Mouse (Mus musculus): ENCODE measurements at regions not wholly inside any gene's neighbourhood (a gene's known extent, or its start where the extent isn't known, plus 50 kb on each side); places are given as distances from the start of the nearest gene placed in this dataset.

DNA sequence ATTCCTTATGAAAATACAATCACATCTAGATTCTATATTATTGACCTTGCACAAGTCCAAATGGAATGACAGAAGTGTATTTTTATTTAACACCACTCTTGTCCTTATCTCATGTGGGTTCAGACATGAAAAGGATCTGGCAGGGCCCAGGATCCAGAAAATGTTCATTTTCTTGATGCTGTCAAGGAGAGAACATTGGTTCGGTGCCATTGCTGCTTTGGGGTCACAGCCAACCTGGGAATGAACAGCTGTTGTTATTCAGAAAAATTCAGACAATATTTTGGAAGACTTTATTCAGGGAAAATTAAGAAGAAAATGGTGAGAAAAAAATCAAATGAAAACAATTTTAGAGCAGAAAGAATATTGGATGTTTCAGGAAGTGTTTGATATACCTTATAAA is 590.0 kb downstream of the Iqcm start:
- DNase-seq = no peak

- peak; percentile 2 for DNase-seq
Measured at GRCm38 (mm10) chr8:76052003-76052402, 603.5 kb downstream of the Iqcm start.

DNA sequence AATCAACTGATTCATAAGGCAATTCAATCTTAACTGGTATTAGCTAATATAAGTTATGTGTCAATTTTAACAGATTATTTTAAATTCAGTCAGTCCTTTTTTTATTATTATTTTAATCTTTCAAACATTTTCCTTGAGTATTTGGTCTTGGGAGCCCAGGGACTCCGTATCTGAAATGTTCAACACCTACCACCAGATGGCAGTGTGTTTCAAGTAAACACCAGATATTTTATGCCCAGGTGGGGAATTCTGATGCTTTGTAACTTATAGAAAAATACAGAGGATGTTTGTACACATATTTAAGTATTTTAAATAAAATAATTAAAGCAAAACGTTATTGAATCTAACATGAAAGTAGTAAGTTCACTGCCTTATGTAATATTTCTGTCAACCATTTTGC is 619.2 kb downstream of the Iqcm start:
- DNase-seq = no peak

DNA sequence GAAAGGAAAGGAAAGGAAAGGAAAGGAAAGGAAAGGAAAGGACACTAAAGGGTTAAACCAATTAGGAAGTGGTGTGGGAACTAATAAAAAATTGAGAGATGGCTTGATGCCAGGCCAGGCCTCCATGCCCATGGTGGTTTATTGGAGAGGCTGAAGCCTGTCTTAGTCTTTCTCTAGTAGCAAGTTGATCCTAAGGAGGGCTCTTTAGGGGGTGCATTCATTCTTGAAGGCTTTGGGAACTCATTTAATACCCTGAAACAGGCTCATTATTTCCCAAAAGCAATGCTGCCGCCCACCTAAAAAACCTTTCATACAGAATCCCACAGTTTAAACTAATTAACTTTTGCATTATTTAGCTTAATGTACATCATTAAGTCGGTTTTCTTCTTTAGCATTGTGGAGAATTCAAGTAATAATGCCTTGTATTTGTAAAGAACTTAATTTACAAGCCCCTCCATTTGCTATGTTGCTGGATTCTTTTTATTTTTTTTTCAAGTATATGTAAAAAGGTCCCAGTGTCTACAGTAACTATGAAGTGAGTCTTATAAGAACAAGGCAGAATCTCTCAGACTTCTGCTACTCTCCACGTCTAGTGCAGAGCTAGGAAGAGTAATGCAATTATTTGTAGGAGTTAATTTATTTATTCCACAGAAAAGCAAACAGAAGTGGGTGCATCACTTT is 624.3 kb downstream of the Iqcm start:
- DNase-seq = no peak

DNA sequence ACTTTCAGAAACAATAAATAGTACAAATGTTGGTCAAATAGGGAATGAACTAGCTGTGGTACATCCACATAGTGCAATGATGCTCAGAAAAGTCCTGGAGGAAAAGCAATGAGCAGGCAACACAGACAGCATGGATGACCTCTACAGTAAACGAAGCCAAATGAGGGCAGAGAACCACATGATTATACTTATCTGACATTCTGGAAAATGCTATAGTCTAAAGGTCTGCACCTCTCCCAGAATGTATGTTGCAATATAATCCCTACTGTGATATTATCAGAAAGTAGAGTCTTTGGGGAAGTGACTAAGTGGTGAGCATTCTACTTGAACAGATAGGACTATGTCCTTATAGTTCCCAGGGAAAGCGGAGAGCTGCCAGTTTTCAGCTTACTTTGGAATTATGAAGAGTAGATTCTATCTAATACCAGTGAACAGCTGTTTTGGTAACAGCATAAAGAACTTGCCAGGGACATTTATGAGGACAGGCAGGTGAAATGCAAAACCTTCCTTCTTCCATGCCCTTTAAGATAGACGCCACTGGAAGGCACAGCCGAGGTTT is 672.2 kb downstream of the Iqcm start:
- no peak for DNase-seq

GRCm38 (mm10) chr8:76127486-76127885 is 679.0 kb downstream of the Iqcm start:
- DNase-seq = no peak

- no peak for DNase-seq
Measured at GRCm38 (mm10) chr8:76137219-76137618, 688.7 kb downstream of the Iqcm start.

- DNase-seq = no peak
Measured at GRCm38 (mm10) chr8:76148681-76149080, 700.2 kb downstream of the Iqcm start.

GRCm38 (mm10) chr8:76182520-76182919 is 716.7 kb upstream of the Nr3c2 start:
- no peak for DNase-seq

- no peak for DNase-seq
Measured at GRCm38 (mm10) chr8:76183836-76184235, 715.4 kb upstream of the Nr3c2 start.

DNA sequence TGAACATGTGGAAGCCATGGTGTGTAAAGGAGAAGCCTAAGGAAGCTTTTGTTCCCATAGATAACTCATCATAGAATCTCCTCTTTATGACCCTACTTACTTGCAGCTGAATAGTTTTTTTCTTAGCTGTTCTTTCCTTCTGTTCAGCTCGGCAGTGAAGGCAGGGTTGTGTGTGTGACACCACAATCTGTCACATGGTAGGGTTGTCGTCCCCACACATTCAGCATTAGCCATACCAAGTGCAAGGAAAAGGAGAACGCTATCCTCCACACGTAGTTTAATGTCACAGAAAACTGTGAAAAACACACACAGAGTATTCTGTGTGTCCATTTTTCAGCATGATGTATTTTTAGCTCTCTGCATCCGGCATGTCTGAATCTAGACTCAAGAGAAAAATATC is 711.9 kb upstream of the Nr3c2 start:
- no peak for DNase-seq

DNA sequence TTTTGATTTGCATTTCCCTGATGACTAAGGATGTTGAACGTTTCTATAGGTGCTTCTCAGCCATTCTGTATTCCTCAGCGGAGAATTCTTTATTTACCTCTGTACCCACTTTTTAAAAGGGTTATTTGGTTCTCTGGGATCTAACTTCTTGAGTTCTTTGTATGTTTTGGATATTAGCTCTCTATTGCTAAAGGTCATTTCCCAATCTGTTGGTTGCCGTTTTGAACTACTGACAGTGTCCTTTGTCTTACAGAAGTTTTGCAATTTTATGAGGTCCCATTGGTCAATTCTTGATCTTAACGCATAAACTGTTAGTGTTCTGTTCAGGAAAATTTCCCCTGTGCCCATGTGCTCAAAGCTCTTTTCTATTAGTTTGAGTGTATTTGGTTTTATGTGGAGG is 687.4 kb upstream of the Nr3c2 start:
- DNase-seq = no peak

DNA sequence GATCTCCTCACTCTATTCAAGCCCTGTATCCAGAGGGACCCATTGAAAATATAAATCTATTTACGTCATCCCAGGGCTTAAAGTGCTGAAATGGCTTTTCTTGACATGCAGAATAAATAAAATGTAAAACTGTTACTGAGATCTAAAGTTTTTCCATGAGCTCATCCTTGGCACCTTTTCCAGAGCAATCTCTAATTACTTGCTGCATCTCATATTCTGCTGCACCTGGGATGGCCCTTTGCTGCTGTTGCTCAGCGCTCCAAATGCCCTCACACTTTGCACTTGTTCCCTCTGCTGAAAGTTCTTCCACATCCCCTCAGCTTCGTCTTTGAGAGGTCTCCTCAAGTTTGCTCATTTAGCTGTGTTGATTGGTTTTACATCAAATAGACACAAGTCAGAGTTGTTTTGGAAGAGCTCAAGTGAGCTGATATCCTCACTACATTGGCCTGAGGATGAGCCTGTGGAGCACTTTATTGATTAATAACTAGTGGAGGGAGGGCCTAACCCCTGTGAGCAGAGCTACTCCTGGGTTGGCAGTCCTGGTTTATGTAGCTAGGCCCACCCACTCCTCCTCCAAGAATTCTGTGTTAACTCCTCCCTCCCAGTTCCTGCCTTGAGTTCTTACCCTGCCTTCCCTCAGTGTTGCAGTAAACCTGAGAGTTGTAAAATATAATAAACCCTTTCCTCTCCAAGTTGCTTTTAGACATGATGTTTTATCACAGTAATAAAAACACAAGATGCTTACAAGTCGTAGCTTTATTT is 681.2 kb upstream of the Nr3c2 start:
- no peak for DNase-seq

- DNase-seq = no peak
Measured at GRCm38 (mm10) chr8:76230847-76231246, 668.4 kb upstream of the Nr3c2 start.

DNA sequence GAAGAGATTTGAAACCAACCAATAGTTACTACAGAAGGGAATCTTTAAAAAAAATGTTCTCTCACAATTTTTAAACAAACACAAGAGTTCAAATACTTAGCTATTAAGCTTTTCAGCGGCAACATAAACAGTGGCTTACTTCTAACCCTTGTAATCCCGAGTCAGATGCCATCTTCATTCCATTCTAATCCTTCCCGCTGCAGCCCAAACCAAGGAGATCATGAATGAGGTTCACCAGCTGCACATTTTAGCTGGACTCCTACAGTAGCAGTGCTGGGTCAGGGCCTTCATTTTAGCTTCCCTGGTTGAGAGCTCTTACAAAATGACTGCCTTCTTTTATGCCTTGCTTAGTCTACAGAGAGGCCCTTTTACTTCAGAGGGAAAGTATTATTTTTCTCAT is 650.0 kb upstream of the Nr3c2 start:
- no peak for DNase-seq

GRCm38 (mm10) chr8:76252161-76253010 is 646.9 kb upstream of the Nr3c2 start:
- DNase-seq = no peak

Measured in right cerebral cortex, postnatal 4 days (tissue).